Mouse (Mus musculus): ENCODE results near the gene Clcn1. TPM values are rescaled to one million over a fixed set of nuclear protein-coding genes. Genes with fewer than 3 reads are reported as not detected.

Clcn1 gene
- 1 to 10 TPM; 6.6 to 7.7 TPM for total RNA-seq (2021)

DNA sequence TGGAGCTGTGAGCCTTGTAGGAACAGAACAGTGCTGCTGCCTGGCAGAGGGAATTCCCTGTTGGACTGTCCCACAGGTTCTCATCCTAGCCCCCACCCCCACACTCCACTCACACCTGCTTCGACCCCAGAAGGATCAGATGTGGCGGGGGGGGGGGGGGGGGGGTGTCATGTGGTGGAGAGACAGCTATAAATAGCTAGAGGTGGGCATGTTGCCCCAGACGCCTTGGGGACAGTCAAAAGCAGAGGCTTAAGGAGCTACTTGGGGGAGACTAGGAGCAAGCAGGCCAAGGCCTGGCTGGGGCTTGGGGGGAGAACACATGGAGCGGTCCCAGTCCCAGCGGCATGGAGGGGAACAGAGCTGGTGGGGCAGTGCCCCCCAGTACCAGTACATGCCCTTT, at the start of gene Clcn1:
Clcn1 (plus strand) TSS at position 238 of the 400 bp plus-strand sequence.
- DNase-seq: no peak
- intact Hi-C loops (cut with DNase I): no loop called here

DNA sequence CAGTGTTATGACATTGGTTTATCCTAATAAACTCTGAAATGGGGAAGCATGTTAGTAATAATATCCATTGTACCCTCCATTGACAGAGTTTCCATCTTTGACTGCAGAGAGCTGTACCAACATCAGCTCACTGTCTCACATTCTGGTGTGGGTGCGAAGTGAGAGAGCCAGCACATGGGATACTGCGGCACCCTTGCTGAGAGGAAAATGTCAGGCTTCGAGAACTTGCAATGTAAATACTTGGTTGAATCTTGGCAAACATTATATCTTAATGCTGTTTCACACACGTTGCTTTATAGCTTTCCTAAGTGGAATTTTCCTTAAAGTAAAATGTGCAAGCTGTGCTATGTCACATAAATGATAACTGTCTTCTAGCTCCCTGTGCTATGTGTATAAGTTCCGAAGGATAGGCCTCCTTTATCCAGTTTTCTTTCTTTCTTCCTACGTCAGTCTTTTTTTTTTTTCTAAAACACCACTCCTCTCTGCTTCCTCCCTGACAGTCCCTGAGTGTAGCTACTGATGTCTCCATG, 49.1 kb upstream of the Clcn1 start:
- no peak for DNase-seq
- intact Hi-C loops (cut with DNase I): no loop called here

DNA sequence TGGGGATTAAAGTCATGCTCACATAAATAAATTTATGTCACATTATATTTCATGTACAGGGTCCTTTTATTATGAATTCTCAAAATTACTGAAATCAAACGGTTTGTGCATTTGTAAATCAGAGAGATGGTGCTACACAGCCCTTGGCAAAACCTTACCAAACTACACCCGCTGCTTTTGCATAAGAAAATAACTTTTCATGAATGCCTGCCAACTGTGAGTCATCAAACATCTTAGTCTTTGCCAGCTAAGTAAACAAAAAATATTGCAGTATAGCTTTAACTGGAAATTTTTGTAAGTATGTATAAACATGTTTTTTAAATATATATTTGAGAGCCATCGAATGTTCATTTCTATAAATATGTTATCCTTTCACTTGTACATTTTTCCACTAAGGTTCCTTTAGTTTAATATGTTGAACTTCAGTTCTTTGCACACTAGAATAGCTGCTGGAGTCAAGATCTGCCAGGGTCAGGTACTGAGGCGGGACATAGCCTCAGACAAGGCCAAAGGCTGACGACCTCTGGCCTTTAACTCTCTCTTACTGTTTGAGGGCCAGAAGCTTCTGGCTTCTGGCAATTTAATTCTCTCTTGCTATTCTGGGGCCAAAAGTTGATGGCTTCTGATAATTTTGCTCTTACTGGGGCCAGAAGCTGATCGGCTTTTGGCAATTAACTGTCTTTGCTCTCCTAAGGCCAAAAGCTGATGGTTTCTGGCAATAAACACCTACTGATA, 45.0 kb upstream of the Clcn1 start:
- DNase-seq: no peak
- intact Hi-C loops (cut with DNase I): no loop called here

DNA sequence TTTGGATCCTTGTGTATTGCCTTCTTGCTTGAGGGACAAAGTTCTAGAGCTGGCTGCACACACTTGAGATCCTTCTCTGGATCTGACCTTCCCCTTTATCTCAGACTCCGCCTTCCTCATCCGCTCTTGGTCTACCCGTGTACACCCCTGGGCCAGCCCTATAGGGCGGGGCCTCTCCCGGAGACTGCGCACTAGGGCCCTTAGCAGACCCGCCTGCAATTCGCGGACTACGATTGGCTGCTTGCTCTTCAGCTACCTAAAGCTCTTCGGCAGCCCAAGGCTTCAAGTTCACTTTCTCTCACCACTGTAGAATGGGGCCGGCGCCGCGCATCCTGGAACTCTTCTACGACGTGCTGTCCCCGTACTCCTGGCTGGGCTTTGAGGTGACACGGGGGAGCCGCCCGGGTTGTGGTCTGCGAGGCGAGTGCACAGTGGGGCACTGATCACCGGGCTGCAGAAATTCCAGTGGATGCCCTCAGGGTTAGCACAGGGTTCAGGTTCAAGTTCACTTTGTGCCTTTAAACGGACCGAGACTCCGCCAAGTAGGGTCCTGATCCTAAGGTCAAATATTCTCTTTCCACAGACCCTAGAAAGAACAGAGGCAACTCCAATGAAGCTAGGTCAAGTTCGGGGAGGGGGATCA, 40.7 kb upstream of the Clcn1 start, which contains the start of gene Gstk1:
Gstk1 (plus strand) TSS at position 225 of the 643 bp plus-strand sequence.
- intact Hi-C loops (cut with DNase I): no loop called here

DNA sequence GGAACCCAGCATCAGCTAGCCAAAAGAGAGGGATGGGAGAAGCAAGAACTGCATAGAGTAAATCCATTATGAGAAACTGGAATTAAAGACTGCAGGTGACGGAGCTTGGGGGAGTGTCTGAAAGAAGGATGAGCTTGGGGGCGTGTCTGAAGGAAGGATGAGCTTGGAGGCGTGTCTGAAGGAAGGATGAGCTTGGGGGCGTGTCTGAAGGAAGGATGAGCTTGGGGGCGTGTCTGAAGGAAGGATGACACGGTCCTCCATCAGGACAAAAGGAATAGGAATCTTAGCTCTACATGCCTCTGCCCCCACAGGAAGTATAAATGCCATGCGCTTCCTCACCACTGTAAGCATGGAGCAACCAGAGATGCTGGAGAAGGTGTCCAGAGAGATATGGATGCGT, 39.3 kb upstream of the Clcn1 start:
- intact Hi-C loops (cut with DNase I): no loop called here
- no peak for DNase-seq

More for the DNA sequence above, 40.7 kb upstream of the Clcn1 start, which contains the start of gene Gstk1:
- peak; percentile 75 for DNase-seq

DNA sequence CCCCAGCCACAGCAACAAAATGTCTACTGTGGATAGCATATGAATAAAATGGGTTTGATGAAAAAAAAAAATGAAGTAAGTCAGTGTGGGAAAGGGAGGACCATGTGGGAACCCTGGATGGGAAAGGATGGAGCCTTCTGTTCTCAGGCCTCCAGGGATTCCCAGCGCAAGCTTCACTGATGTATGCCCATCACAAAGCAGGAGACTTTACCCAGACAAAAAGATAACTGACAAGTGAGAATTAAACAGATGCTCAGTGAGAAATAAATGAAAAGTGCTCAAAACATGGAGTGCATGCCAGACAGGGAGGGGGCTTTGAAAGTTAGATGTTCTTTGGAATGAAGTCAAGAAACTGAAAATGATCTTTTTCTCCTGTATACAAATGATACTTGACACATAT, 38.5 kb upstream of the Clcn1 start:
- intact Hi-C loops (cut with DNase I): no loop called here
- DNase-seq: no peak

DNA sequence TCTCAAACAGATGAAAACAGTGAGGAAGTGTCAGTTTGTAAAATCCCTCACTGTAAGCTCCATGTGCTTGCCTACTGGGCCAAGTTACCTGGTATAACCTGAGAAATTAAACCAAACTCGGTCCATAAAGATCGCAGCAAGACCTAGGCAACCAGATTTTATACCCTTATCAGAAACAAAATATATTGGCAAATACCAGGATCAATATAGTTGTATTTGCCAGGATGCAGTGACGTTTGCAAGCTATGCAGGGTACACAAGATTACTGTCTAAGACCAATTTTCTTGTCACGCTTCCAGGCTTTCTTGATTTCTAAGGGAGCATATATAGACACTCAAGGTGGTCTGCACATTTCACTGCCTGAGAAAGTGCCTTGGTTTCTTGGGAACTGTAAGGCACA, 34.7 kb upstream of the Clcn1 start:
- DNase-seq: no peak
- intact Hi-C loops (cut with DNase I): no loop called here

DNA sequence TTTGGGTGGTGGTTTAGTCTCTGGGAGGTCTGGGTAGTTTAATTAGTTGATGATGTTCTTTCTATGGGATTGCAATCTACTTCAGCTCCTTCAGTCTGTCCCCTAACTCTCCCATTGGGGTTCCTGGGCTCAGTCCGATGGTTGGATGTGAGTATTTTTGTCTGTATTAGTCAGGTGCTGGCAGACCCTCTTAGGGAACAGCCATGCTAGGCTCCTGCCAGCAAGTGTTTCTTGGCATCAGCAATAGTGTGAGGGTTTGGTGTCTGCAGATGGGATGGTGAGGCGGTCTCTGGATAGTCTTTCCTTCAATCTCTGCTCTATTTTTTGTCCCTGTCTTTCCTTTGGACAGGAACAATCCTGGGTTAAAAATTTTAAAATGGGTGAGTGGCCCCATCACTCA, 33.4 kb upstream of the Clcn1 start:
- DNase-seq: no peak
- intact Hi-C loops (cut with DNase I): no loop called here

DNA sequence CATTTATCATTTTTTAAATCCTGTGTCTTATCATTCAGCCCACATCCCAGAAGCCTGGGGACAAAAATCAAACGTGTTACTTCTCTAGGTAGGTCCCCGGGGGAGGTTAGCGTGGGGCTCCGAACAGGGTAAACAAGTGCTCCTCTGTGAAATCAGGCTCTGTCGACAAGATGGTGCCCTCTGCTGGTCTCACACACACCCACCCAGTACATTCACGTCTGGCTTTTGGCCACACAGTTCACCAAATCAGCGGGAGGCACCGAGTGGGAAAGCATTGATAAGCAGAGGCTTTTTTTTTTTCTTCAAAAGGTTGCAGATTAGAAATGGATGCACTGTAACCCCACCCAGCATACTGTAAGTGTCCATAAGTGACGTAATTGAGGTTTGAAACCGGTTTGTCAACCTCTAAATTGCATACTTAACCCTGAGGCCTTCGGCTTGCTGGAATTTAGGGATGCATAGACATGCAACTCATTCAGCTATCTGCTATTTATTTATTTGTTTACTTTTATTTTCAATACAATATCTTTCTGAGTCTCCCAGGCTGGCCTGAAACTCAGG, 29.1 kb upstream of the Clcn1 start:
- intact Hi-C loops (cut with DNase I): no loop called here
- DNase-seq: peak; percentile 53

DNA sequence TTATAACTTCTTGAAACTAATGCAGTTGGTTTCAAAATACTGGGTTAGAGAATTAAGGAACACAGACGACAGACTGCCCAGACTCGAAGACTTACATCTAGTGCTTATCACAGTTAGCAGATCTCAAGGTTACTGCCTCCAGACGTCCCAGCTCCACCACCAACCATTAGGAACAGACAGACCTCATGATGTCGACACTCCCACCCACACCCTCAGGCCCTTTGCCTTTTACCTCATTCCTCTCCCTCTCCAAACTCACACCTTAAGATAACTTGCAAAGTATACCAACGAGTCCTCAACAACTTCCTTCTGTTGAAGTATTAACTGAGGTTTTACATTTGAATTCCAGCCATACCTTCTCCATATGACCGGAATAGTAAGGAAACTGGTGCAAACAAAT, 26.1 kb upstream of the Clcn1 start:
- intact Hi-C loops (cut with DNase I): loop anchor here (5.0 to 10.0 kb wide), 2 partner anchors 33 to 656 kb away; partner anchors contain the start of gene Ephb6
- no peak for DNase-seq

DNA sequence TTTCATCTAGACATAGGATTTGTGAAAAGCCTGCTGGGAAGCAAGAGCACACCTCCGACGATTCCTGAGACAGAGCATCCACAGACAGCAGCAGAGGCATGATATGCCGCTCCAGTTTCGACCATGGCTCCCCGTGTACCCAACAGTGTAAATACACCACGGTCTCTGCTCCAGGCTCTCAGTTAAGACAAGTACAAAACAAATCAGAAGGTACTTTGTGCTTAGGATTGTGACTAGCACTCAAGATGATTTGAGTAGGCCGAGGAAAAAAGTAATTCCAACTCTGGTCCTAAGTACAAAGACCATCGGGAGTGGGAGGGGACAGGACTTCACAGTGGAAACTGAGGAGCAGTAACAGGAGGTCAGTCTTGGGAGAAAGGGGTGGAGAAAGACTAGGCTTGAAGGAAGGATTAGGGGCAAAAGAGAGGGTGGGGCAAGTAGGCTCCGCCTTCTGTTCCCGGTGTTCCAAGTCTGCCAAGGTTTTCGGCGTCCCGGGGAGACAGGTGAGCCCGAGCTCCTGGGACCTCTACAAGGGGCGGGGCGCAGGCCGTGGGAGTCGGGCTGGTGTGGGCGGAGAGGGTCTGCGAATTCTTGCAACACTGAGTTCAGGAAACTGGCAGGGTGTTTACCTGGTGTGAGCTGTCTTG, 24.8 kb upstream of the Clcn1 start, which contains the start of gene Tmem139:
Tmem139 (plus strand) TSS at position 447 of the 647 bp plus-strand sequence.
- DNase-seq: no peak

DNA sequence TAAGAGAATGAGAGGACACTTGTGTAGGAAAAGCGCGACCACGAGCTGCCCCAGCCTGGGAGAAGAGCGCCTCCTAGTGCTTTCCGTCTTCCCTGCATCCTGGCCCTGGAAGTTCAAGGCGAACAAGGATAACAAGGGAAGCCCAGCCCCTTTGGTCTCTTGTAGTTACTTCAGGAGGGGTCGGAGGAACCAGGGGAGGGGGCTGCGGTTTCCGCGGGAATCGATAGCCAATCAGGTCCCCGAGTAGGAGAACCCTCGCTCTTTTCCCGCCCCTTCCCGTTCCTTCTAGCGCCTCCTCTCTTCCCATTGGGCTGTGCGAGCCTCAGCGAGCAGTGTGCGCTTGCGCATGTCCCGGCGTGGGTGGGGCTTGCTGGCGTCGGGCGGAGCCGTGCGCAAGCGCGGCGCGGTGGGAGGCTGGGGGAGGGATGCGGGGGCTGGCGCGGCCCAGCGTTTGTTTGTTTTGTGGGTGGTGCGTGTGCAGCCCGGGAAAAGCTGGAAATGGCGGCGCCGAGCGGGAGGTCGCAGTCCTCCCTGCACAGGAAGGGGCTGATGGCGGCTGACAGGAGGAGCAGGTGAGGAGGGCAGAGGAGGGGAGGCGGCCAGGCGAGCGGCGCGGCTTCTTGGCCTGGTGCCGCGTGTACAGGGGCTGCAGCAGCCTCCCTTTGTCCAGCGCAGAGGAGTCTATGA, 21.7 kb upstream of the Clcn1 start, which contains the start of gene Casp2:
Casp2 (plus strand) TSS at position 360 of the 687 bp plus-strand sequence.
- DNase-seq: peak; percentile 99
- intact Hi-C loops (cut with DNase I): loop anchor here (5.0 to 10.0 kb wide), 2 partner anchors 37 to 660 kb away; partner anchors contain the start of gene Ephb6

More for the DNA sequence above, 24.8 kb upstream of the Clcn1 start, which contains the start of gene Tmem139:
- intact Hi-C loops (cut with DNase I): loop anchor here (5.0 to 10.0 kb wide), 2 partner anchors 34 to 657 kb away; partner anchors contain the start of gene Ephb6

DNA sequence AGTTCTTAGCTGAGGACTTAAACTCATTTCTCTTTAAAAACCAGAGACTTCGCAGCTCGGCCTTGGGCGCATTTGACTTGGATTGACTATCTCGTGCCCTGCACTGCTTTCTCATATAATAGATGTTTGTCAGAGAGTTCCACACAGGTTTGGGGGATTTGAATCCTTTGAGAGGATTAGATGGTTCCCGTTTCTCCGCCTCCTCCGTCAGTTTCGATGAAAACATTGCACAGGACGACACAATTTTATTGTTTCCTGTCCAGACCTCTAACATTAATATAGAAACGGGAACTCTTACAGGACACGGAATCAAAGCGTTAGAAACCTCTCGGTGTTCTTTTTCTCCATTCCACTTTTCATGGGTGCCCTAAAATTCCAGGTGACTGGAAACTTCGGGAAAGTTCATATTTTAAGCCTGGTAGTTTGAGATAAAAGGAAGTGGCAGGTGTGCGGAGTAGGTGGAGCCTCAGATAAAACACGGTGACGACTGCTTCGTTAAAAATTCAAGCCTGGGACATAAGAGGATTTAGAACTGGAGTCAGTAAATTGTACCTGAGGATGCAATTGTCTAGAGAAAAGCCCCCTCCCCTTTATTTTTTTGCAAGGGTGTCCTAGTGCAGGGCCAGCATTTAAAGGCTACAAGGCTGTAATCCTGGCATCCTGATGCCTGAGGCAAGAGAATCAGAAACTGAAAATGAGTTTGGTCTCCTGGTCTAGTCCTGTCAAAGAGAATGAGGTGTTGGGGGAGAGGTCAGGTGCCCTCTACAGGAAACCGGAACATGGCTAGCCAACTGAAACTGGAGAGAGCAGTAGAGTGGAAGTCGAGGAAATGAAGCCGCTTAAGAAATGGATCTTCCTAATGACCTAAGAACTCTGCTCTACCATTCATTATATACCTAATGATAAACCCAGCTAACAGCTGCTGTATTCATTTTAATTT, 20.8 kb upstream of the Clcn1 start:
- intact Hi-C loops (cut with DNase I): loop anchor here (10.0 kb wide), 1 partner anchor 661 kb away; the partner anchor contains the start of gene Ephb6
- DNase-seq: no peak

DNA sequence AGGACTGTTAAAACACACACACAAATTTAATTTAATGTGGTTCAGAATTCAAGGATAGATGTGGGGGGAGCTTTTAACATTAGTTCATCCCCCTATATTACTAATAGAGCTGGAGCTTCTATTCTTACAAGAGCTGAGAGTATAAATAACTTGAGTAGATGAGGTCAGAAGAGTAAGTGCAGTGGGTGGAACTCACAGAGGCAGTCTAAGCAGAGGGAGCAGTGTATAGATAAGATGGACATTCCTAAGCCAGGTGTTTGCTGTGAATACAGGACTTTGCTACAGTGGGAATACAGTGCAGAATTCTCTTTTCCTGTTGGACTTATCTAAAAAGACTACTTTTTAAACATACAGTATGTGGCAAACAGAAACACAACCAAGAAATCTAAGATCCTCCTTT, 15.7 kb upstream of the Clcn1 start:
- intact Hi-C loops (cut with DNase I): no loop called here
- no peak for DNase-seq

DNA sequence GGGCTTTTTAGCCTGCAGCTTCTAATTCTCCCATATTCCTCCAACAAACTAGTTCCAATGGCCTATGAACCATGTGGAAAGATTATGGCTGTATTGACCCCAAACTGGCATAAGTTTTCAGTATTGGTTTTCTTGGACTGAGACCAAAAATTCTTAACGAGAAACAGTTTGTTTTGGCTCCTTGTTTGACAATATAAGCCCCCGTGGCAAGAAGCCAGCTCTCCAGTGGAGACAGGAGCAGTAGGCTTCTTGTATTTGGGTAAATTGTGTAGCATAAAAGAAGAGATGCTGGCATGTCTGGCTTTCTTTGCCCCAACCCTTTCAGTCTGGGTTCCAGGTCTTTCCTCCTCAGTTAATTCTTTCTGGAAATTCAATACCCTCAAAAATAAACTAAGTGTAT, 10.3 kb upstream of the Clcn1 start:
- DNase-seq: no peak
- intact Hi-C loops (cut with DNase I): no loop called here

DNA sequence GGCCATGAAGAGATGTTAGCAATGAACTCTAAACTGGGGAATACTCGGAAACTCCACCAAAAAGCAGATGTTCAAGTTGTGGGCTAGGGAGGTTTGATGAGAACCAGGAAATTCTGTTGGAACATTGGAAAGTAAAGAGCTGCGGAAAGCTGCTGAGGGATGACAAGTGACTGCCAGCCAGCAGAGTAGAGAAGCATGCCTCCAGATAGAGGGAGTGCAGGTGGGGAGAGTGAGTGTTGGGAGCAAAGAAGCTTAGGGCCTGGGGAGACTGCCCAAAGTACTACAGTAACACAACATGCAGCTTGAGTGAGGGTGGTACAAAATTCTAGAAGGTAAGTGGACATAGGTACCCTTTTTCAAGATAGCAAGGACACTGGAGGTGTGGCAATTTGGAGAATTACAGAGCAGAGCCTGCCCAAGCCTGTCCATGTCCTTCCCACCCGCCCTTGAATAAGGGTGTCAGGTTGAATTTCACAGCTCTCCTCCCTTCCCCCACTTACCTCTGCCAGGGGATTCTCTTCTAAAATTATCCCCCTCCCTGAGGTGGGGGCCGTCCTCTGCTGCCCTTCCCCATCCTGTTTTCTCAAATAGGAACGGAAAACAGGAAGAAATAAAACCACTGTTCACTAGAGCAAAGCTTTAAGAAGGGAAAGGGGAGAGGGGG, 3.5 kb upstream of the Clcn1 start:
- intact Hi-C loops (cut with DNase I): loop anchor here (5.0 kb wide), 1 partner anchor 39 kb away; the partner anchor contains the start of gene Fam131b
- no peak for DNase-seq

DNA sequence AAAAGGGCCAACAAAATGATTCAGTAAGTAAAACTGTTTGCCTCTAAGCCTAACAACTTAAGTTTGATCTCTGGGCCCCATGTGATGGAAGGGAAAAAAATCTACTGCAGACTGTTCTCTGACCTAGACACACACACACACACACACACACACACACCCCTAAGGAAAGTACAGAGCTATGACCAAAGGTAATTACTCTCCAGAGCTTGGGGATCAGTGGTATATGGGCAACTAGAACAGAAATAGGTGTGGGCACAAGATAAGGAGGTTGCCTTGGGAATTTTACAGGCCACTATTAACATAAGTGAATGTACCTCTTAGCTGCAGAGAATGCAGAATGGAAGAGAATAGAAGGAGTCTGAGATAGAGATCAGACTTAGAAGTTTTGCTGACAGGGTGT, 1.1 kb downstream of the Clcn1 start:
- intact Hi-C loops (cut with DNase I): no loop called here

DNA sequence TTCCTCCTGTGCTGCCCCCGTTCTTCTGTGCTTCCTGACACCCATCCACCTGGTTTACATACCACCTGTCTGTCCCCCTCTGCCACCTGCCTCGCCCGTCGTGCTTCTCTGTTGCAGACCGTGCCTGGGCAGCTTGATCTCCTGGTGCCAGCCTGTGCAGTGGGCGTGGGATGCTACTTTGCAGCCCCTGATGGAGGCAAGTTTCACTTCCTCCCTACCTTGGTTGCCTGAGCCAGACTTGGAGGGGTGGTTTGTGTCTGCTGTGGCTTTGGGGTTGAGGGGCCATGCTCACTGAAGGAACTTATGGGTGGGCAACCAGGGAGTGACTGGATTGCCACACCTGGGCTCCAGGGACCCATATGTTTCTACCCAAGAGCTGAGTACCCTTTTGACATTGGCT, 6.8 kb downstream of the Clcn1 start:
- no peak for DNase-seq
- intact Hi-C loops (cut with DNase I): no loop called here

More for the DNA sequence above, 1.1 kb downstream of the Clcn1 start:
- DNase-seq: no peak

All from left cerebral cortex, postnatal 4 days (tissue).